Mouse (Mus musculus) liver, postnatal 0 days (tissue): Measurements from ENCODE around the gene Smim7. TPM values are rescaled to one million over a fixed set of nuclear protein-coding genes. Genes with fewer than 3 reads are reported as not detected.
A peak's percentile ranks its signal among the peaks of the same experiment; 100 is the strongest.

Experiments
- ATAC-seq: fragments of 200-750 bp; cut with Nextera tagmentation; 2 replicates; pipeline ENCODE4 v1.8.0; 2017; ENCODE audit warnings: mild to moderate bottlenecking, moderate library complexity
- DNase-seq: peaks from one replicate; pipeline ENCODE4 v3.0.0-alpha.2; 2016
- H3K27ac ChIP-seq: fragments of 300-500 bp; sonication (generic); 2 replicates; pipeline ENCODE4 v1.5.1; 2014; ENCODE audit warnings: antibody characterized with exemption, moderate library complexity, mild to moderate bottlenecking, low read depth
- H3K27me3 ChIP-seq: fragments of 300-500 bp; sonication (generic); 2 replicates; pipeline ENCODE4 v1.6.1; 2014; ENCODE audit warnings: low read length, control low read depth, mixed read lengths; ENCODE audit not compliant: insufficient read depth
- H3K36me3 ChIP-seq: fragments of 300-500 bp; sonication (generic); replicated peaks from 2 replicates; pipeline ENCODE4 v1.6.1; 2014; ENCODE audit warnings: mild to moderate bottlenecking, control low read depth, low read length, moderate library complexity, mixed read lengths; ENCODE audit not compliant: insufficient read depth
- H3K4me1 ChIP-seq: fragments of 300-500 bp; sonication (generic); 2 replicates; pipeline ENCODE4 v1.6.1; 2014; ENCODE audit warnings: antibody characterized with exemption, mild to moderate bottlenecking, control low read depth; ENCODE audit not compliant: insufficient read depth
- H3K4me2 ChIP-seq: fragments of 300-500 bp; sonication (generic); 2 replicates; pipeline ENCODE4 v1.6.1; 2014; ENCODE audit warnings: low read depth, mild to moderate bottlenecking, low read length, moderate library complexity, mixed read lengths
- H3K4me3 ChIP-seq: fragments of 300-500 bp; sonication (generic); 2 replicates; pipeline ENCODE4 v1.5.1; 2014; ENCODE audit warnings: low read depth, low read length
- H3K9ac ChIP-seq: fragments of 300-500 bp; sonication (generic); replicated peaks from 2 replicates; pipeline ENCODE4 v1.6.1; 2014; ENCODE audit warnings: mild to moderate bottlenecking, moderate library complexity
- H3K9me3 ChIP-seq: fragments of 300-500 bp; sonication (generic); 2 replicates; pipeline ENCODE4 v1.6.1; 2016; ENCODE audit warnings: mild to moderate bottlenecking, control low read depth, low read length, mixed read lengths
- CTCF ChIP-seq: sonication (generic); IDR thresholded peaks from 2 replicates; pipeline ENCODE4 v1.5.1; 2016; ENCODE audit warnings: antibody characterized with exemption, low read depth
- EP300 ChIP-seq: IDR thresholded peaks from 2 replicates; pipeline ENCODE4 v1.6.1; 2016; ENCODE audit warnings: antibody characterized with exemption, low read depth, mild to moderate bottlenecking
- WGBS: fragments of 180-500 bp; shearing (Covaris S2); extraction: QIAGEN DNeasy Blood & Tissue Kit; methylation state at CpG from one replicate; pipeline ENCODE4 v1.1.7; 2014; ENCODE audit not compliant: insufficient replicate concordance; 5-methylcytosine and 5-hydroxymethylcytosine counted together
- polyA plus RNA-seq: library from polyadenylated mRNA; unstranded; fragments of >200 nt; fragmentation: Nextera tagmentation; extraction: Ambion mirVana; gene quantifications from 2 replicates; pipeline ENCODE4 v1.2.1, GENCODE M21; 2015

The Smim7 gene
- polyA plus RNA-seq, 1 experiment from 2014 or later, result 56.1 TPM

GRCm38 (mm10) chr8:72583056-72583771 is 12.3 kb upstream of the Smim7 start:
- DNase-seq, result peak; percentile 69
- H3K27me3 ChIP-seq, result no peaks in the 10 kb centered on the region
- peak; percentile 72 for ATAC-seq

GRCm38 (mm10) chr8:72579374-72579773 is 8.5 kb upstream of the Smim7 start:
- Histone ChIP-seq H3K27me3 (no peaks in the 10 kb centered on the region), H3K36me3 (no peaks in the 10 kb centered on the region), H3K9me3 (no peaks in the 10 kb centered on the region), H3K4me3 (no peak overlapping the region), H3K4me1 (peaks cover 6% of the 10 kb centered on the region), H3K4me2 (no peak overlapping the region), H3K27ac (no peak overlapping the region), H3K9ac (no peak overlapping the region)
- ATAC-seq (no peak), DNase-seq (no peak)
- TF ChIP-seq CTCF (no peak; the same call in 1 of the 2 replicates), EP300 (no peak)
- 71% methylated on average over 9 of the region's 9 CpGs for WGBS

More at GRCm38 (mm10) chr8:72583056-72583771, 12.3 kb upstream of the Smim7 start:
- Histone ChIP-seq H3K4me1 (peaks cover 6% of the 10 kb centered on the region), H3K9ac (no peak overlapping the region; the same call in 1 of the 2 replicates), H3K27ac (peak overlapping the region; percentile 86), H3K36me3 (no peaks in the 10 kb centered on the region), H3K4me2 (0 out of 2 replicates have a peak overlapping the region, but pooled peaks have one; percentile 22), H3K4me3 (no peak overlapping the region), H3K9me3 (no peaks in the 10 kb centered on the region)
- TF ChIP-seq EP300 (no peak), CTCF (no peak)
- 39% methylated on average over 7 of the region's 7 CpGs for WGBS

- no peak overlapping the region for H3K27ac ChIP-seq
- TF ChIP-seq CTCF (no peak), EP300 (no peak)
- ATAC-seq (no peak), DNase-seq (no peak)
- H3K9ac ChIP-seq, result no peak overlapping the region
- H3K9me3 ChIP-seq, result no peaks in the 10 kb centered on the region
- H3K27me3 ChIP-seq, result no peaks in the 10 kb centered on the region
- H3K36me3 ChIP-seq, result no peaks in the 10 kb centered on the region
- no peak overlapping the region for H3K4me2 ChIP-seq
- WGBS, result 56% methylated on average over 1 of the region's 1 CpGs
- no peaks in the 10 kb centered on the region; the same call in 1 of the 2 replicates for H3K4me1 ChIP-seq
- no peak overlapping the region for H3K4me3 ChIP-seq
These were observed 7.1 kb upstream of the Smim7 start for GRCm38 (mm10) chr8:72577941-72578340.

- Histone ChIP-seq H3K36me3 (no peaks in the 10 kb centered on the region), H3K27me3 (no peaks in the 10 kb centered on the region), H3K9ac (no peak overlapping the region), H3K4me3 (no peak overlapping the region), H3K27ac (no peak overlapping the region), H3K4me1 (peaks cover 7% of the 10 kb centered on the region), H3K4me2 (no peak overlapping the region), H3K9me3 (no peaks in the 10 kb centered on the region)
- ATAC-seq, result no peak
- WGBS, result 73% methylated on average over 3 of the region's 3 CpGs
- no peak for DNase-seq
- no peak for TF ChIP-seq CTCF
- no peak for TF ChIP-seq EP300
These were observed 6.4 kb upstream of the Smim7 start for GRCm38 (mm10) chr8:72577266-72577665.

- H3K27me3 ChIP-seq, result no peaks in the 10 kb centered on the region
- no peak for TF ChIP-seq CTCF
- no peak for TF ChIP-seq EP300
- no peak for DNase-seq
- WGBS, result 89% methylated on average over 6 of the region's 6 CpGs
- no peaks in the 10 kb centered on the region for H3K9me3 ChIP-seq
- ATAC-seq, result no peak
- no peak overlapping the region for H3K4me2 ChIP-seq
- no peak overlapping the region for H3K4me3 ChIP-seq
- H3K36me3 ChIP-seq, result no peaks in the 10 kb centered on the region
- peaks cover 12% of the 10 kb centered on the region for H3K4me1 ChIP-seq
- no peak overlapping the region for H3K9ac ChIP-seq
- H3K27ac ChIP-seq, result no peak overlapping the region
These were observed 5.0 kb upstream of the Smim7 start for GRCm38 (mm10) chr8:72575915-72576314.

GRCm38 (mm10) chr8:72573450-72573849 is 2.6 kb upstream of the Smim7 start:
- Histone ChIP-seq H3K4me2 (no peak overlapping the region), H3K9ac (no peak overlapping the region), H3K4me3 (no peak overlapping the region), H3K27ac (no peak overlapping the region), H3K4me1 (peaks cover 20% of the 10 kb centered on the region), H3K9me3 (no peaks in the 10 kb centered on the region), H3K36me3 (peaks cover 15% of the 10 kb centered on the region), H3K27me3 (no peaks in the 10 kb centered on the region)
- TF ChIP-seq CTCF (no peak), EP300 (no peak)
- DNase-seq (no peak), ATAC-seq (no peak)
- WGBS, result 82% methylated on average over 6 of the region's 6 CpGs
